Mouse (Mus musculus) frontal cortex, postnatal 10 days (tissue): ENCODE data around the gene Nmrk1.

ENCODE experiments used
- DNase-seq, 2 experiments: peaks; one replicate each; pipeline ENCODE4 v3.0.0; 2022; ENCODE audit warnings: low spot score in 2 of 2, mixed read lengths in 1 of 2

The Nmrk1 gene

GRCm38 (mm10) chr19:18652592-18652991, 20.8 kb downstream of the Nmrk1 start:
- DNase-seq = no peak

- DNase-seq = no peak
These were observed 21.3 kb downstream of the Nmrk1 start for GRCm38 (mm10) chr19:18653058-18653457.

GRCm38 (mm10) chr19:18654330-18654729, 22.6 kb downstream of the Nmrk1 start:
- DNase-seq = no peak

GRCm38 (mm10) chr19:18654984-18655383, 23.2 kb downstream of the Nmrk1 start:
- DNase-seq = no peak

- DNase-seq = no peak
These were observed 24.2 kb downstream of the Nmrk1 start for GRCm38 (mm10) chr19:18655999-18656398.

- DNase-seq = no peak
These were observed 26.7 kb downstream of the Nmrk1 start for GRCm38 (mm10) chr19:18658473-18658872.

- no peak for DNase-seq
These were observed 27.6 kb downstream of the Nmrk1 start for GRCm38 (mm10) chr19:18659349-18659748.

- DNase-seq = no peak
These were observed 28.7 kb downstream of the Nmrk1 start for GRCm38 (mm10) chr19:18660466-18660865.

GRCm38 (mm10) chr19:18661683-18662082, 29.9 kb downstream of the Nmrk1 start:
- no peak for DNase-seq

GRCm38 (mm10) chr19:18663904-18664303, 32.2 kb downstream of the Nmrk1 start:
- DNase-seq = no peak

GRCm38 (mm10) chr19:18666966-18667365, 35.2 kb downstream of the Nmrk1 start:
- DNase-seq = no peak

- no peak for DNase-seq
These were observed 37.8 kb downstream of the Nmrk1 start for GRCm38 (mm10) chr19:18669551-18669950.

GRCm38 (mm10) chr19:18670608-18671007, 38.9 kb downstream of the Nmrk1 start, which contains the start of gene Carnmt1:
Carnmt1 (plus strand) TSS chr19:18670764.
- peak; percentile 96 to 98 for DNase-seq

GRCm38 (mm10) chr19:18671056-18671741, 39.4 kb downstream of the Nmrk1 start:
- peak; percentile 36 to 38 for DNase-seq

GRCm38 (mm10) chr19:18672498-18672897, 40.7 kb downstream of the Nmrk1 start:
- no peak for DNase-seq

GRCm38 (mm10) chr19:18673116-18673515, 41.4 kb downstream of the Nmrk1 start:
- DNase-seq = no peak

GRCm38 (mm10) chr19:18682142-18682541, 50.4 kb downstream of the Nmrk1 start:
- DNase-seq = no peak

GRCm38 (mm10) chr19:18687556-18687955, 55.8 kb downstream of the Nmrk1 start:
- no peak for DNase-seq

GRCm38 (mm10) chr19:18692176-18692575, 60.4 kb downstream of the Nmrk1 start:
- no peak for DNase-seq

- DNase-seq = no peak
These were observed 61.0 kb downstream of the Nmrk1 start for GRCm38 (mm10) chr19:18692768-18693167.

- DNase-seq = no peak
These were observed 63.4 kb downstream of the Nmrk1 start for GRCm38 (mm10) chr19:18695116-18695515.

- no peak for DNase-seq
These were observed 63.8 kb downstream of the Nmrk1 start for GRCm38 (mm10) chr19:18695552-18695951.
